Mouse (Mus musculus): ENCODE data around the gene Mtcl1.

- TF ChIP-seq CTCF (IDR thresholded peaks at IDR 0.05; ENCODE audit: low read depth, low read length), result no peak
- TF ChIP-seq POLR2A (IDR thresholded peaks at IDR 0.05; ENCODE audit: borderline replicate concordance, low read depth, low read length), result no peak
Observed at GRCm38 (mm10) chr17:66479311-66479710, 29.8 kb upstream of the Mtcl1 start.
